Mouse (Mus musculus): ENCODE results near the gene Dhdh.

- TF ChIP-seq CTCF (IDR thresholded peaks at IDR 0.05; ENCODE audit: low read depth) = no peak
- TF ChIP-seq EP300 (IDR thresholded peaks at IDR 0.05; ENCODE audit: low read depth) = no peak
Observed at GRCm38 (mm10) chr7:45518618-45519017, 30.0 kb upstream of the Dhdh start.

Measured in liver, embryonic 14.5 days (tissue).